Mouse (Mus musculus) gonadal fat pad, adult 2 months (tissue): ENCODE results near the gene Tmem132a. TPM values are rescaled to one million over a fixed set of nuclear protein-coding genes. Genes with fewer than 3 reads are reported as not detected.
A peak's percentile ranks its signal among the peaks of the same experiment; 100 is the strongest.

Experiments used
- DNase-seq: peaks from one replicate; pipeline ENCODE4 v3.0.0-alpha.2; 2012; ENCODE audit warnings: low read depth
- polyA plus RNA-seq: library from polyadenylated mRNA; depleted of rRNA; stranded (reverse); fragments of >200 nt; gene quantifications from 2 replicates; pipeline ENCODE4 v1.2.3, GENCODE M21; 2012

Gene Tmem132a
- polyA plus RNA-seq, 1 experiment = 15.8 TPM

DNA sequence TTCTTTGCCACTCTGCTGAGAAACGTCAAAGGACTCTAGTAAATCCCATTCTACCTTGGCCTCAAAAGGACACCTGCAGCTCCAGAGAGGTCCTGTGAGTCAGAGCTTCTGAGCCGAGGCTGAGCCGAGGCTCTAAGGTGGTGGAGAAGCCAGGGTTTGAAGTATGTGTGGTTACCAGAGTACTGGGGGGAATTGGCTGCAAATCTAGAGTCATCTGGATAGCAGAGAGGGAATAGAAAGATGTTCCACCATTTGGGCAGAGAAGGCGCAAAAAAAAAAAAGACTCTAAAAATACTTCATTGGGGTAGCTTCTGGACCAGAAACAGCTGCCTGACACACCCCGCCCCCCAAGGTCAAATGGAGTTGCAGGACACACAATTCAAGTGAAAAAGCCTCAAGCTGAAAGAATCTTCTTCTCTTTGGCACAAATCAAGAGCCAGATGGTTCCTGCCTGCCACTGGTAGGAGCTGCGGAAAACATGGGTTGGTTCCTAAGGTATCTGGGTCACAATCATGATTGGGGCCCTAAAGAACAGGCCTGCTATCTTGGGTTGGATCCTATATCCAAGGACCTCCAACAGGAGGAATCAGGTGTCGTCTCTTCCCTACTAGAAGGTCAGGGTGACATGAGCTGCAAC lies 8.6 kb upstream of the Tmem132a start:
- DNase-seq = no peak

DNA sequence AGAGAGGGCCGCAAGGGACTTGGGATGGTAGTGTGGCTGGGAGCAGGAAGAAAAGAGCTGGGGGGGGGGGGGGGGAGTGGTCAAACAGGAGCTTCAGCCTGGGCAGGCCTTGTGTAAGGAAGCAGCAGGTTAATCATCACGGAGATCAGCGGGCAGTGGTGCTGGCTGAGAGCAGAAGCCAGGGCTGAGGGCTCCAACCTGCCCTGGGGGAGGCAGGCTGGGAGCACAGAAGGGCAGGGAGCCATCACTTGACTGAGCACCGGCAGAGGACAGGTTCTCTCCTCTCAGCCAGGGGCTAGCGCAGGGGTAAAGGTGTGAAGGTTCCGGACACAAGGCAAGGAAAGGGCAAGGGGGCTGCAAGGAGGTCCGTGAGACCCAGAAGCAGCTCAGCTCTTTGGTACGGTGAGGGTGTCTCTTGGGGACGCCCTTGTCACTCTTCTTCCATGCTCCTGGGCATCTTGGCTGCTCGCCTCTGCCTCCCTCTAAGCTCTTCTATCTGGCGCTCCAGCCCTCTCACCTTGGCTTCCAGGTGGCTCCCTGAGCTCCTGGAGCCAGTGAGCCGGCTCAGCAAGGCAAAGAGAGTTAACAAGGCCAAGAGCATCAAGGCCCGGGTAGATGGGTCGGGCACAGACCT lies 1.7 kb upstream of the Tmem132a start:
- no peak for DNase-seq

DNA sequence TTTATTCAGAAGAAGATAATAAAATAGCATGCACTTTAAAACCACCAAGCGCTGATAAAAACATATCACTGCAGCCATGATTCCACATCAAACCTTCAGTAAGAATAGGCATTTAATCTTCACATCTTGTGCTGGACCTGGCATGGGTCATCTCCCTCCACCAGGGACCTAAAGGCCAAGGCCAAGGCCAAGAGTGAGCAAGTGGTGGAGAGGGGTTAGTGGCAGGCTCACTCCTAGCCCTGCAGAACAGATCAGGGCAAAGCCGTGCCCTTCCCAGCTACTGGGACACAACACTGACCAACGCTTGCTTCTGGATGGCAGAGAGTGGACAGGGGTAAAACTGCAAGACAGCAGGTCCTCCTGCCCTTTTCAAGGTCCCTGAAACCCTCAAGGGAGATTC lies 936 bp upstream of the Tmem132a start:
- DNase-seq = no peak

DNA sequence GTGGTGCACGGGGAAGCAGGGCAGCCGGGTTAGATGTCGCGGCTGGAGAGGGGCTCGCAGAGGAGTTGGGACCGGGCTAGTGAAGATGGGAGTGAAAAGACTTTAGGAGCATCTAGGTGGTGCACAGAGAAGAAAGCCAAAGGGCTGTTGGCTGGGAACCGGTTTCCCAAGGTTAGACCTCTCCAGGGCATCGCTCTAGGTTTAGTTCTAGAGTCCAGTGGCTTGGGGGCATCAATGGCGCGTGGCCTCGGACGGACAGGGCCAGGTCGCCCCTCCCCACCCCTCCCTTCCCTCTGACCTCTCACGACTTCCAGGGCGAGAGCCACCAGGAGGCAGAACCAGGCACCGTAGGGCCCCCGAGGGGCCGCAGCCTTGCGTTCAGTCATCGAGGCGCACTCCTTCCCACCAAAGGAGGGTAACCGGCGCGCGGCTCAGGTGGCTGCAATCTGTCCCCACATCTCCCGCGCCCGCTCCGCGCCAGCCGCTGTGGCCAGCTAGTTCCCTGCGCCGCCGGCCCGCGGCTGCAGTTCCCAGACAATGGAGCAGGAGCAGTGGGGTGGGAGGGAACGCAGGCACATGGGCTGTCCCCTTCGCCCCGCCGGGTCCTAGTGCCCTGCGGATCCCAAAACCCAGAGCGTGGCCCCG lies 377 bp downstream of the Tmem132a start:
- no peak for DNase-seq

DNA sequence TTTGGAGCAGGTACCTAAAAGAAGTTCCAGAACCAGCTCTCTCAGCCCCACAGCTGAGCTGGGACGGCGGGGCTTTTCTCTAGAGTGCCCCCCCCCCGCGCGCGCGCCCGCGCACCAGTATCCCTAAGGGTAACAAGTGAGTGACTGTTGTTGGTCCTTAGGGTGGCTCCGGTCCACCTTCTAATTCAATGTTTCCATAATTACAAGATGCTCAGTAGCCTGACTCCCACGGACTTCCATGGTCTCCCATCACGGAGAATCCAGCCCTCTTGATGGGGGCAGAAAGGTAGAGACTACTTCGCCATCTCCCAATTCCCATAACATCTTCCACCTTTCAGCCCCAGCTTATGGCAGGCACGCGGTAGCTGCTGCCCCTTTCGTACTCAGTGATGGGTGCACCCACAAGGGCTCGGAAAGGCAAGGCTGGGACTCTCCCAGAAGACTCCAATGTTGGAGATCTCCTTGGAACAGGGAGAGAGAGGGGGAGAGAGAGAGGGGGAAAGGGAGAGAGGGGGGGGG lies 1.1 kb downstream of the Tmem132a start:
- no peak for DNase-seq

DNA sequence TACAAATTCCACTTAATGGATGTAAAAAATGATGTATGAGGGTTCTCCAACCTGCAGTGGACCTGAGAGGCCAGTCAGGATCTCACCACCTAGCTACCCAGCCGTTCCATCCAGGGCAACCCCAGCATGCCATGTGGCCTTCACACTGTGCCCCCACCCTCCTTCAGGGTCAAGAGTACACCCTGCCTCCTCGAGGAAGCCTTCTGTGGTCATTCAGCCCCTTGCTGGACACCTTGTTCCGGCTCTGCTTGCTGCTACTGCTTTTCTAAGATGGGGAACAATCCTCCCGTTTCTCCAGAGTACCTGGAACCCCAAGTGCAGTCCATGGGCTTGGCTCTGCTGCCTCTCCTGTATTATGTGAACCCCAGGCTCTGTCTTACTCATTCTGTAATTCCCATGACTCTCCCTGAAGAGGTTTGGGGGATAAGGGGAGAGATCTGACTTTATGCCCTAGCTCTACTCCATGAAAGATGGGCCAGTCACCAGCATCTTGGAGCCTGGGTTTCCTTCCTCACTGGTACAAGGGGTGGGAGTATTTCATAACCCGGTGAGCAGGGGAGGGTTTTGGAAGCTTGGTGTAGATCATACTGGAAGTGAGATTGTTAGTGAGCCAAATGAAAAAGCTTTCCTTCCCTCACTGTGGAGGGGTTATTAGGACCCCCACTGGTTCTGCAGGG lies 1.7 kb downstream of the Tmem132a start:
- DNase-seq = no peak

DNA sequence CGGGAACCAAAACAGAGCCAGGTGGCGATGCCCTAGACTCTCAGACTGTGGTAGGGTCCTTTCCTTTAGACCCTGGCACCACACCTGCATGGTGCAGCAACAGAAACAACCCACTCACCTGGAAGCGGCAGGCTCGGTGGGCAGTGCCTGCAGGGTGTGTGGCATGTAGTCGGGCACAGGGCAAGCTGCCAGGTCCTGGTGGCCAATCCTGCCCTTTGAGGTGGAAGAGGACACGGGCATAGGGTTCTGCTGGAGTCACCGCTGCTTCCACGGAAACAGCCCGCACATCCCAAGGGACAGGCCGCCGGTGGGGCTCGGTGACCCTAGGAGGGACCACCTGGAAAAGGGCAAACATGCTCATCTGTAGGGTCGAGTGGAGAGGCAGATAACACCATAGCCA lies 3.4 kb downstream of the Tmem132a start:
- DNase-seq = no peak

DNA sequence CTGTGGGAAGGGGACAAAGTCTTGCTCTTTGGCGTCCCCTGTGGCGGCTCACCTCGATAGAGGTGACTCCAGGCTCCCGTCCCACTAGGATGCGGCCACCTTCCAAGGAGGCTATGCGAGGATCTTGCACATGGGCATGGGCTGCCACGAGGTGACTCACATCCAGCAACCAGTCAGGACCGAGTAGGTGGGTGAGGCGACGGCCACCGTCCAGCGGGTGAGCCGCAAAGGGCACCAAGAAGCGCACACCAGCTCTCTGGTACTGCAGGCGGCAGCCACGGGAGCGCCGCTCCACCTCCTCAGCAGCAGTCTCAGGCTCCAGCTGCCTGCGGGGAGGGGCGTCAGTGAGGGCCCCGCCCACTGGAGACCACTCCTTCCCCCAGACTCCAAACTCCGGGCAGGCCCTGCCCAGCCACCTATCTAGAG lies 9.7 kb downstream of the Tmem132a start:
- no peak for DNase-seq

DNA sequence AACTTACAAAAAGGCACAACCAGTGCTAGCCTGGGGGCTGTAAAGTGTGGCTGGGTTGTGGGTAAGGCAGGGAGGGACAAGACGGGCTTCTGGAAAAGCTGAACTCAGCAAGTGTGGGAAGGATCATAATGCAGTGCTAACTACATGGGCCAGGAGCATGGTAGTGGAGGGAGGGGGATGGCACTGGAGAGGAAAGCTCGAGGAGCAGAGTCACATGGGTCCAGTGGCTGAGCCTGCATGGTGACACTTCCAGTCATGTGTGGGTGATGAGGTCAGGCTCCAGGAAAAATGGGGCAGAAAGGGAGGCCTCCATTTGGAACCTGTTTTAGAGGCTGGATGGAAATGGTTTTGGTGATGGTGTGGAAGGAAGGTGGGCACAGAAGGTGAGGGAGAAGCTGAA lies 13.2 kb downstream of the Tmem132a start:
- no peak for DNase-seq

DNA sequence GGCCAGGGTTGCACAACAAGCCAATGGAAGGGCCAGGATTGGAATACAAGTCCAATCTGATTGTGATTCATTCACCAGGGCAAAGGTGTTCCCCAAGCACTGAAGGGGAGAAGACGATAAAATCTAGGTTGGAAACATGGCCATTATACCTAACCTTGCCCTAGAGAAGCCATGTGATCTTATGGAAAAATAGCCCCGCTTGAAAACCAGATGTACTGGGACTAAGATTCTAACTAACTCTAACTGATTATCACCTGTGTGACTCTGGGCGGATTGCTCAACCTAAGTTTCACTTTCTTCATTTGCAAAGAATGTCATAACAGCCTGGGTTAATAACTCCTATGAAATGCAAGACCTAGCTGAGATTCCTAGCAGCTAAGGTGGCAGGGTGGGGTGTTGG lies 14.3 kb downstream of the Tmem132a start:
- DNase-seq = peak; percentile 87

DNA sequence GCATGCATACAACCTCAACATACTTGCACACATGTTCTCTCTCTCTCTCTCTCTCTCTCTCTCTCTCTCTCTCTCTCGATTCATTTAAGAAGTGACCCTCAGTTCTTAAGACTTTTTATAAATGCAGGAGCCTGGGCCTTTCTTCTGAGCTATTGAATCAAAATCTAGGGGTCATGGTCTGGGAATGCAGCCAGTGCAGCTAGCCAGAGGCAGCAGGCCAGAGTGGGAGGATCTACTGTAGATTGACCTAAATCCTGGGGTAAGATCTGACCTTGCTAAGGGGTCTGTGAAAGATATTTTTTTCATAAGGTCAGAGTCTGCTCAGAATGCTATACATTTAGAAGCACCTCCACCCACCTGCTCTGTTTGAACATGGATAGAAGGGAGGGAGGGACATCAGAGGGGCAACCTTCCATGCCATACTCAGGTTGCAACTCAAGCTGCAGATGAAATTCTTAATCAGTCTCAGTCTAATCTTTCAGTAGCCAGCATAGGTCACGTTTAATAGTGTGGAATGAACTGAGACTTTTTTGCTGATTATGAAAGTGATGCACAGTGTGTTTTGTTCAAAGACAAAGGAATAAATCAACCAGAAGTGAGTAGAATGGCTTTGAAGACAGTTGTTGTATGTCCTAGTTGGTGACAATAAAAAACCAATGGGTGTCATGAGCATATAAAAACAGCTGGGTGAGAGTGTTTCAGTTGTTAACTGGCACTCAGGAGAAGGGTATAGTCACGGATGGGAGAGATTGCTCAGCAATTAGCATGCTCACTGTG lies 22.2 kb downstream of the Tmem132a start:
- DNase-seq = no peak

DNA sequence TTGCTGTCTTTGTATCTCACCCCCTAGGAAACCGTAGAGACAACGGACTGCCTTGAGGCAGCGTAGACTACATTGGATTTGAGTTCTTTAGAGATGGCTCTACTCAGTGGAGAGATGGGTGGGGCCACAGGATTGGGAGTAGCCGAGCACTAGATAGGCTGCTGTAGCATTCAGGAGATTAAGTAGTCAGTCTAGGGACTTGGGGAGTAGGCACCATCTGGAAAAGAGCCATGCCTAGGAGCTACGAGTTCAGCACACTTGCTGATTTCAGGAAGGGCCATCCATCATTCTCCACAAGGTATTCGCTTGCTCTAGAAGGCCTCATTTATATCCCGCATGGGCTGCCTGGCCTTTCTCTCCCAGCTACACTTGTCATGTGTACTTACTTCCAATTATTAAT lies 23.6 kb downstream of the Tmem132a start:
- no peak for DNase-seq

DNA sequence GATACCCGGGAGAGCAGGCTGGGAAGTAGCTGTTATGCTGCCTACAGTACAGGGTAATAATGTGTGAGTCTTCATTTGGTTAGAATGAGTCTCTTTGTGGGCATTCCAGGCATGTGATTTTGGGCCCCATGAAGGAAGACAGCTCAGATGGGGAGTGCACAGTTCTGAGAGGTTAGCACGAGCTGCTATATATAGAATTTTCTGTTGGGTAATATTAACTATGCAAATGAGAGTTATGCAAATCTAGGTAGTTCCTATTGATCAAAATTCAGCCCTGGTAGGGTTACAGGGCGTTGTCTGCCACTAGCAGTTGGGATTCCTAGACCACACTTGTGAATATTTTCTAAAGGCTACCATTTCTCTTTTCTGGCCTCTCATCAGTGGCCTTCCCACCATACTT lies 24.3 kb downstream of the Tmem132a start:
- DNase-seq = no peak

DNA sequence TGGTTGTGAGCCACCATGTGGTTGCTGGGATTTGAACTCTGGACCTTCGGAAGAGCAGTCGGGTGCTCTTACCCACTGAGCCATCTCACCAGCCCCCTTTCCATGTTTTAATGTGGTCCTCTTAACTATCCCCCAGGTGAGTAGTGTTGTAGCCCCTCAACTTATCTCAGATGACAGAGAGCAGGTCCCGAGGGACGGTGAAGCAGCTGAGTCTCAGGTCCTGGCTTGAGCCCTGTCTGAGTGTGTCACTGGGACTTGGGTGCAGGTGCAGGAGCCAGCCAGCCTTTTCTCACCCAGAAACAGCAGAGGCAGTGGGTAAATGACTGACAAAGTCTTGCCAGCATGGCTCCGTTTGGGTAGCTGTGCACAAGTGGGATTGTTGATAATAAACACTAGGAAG lies 25.5 kb downstream of the Tmem132a start:
- DNase-seq = no peak

DNA sequence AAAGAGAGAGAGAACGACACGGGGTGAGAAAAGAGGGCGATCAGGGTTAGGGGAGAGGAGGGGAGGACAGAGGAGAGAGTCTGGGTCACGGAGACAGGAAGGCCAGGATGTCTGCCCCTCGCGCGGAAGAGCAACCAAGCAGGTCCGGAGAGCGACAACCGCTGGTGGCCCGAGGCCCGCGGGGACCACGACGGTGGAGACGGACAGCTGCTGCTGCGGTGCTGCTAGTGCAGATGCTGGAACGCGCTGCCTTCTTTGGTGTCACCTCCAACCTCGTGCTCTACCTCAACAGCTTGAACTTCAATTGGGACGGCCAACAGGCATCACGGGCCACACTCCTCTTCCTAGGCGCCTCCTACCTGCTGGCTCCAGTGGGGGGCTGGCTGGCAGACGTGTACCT lies 26.8 kb downstream of the Tmem132a start:
- no peak for DNase-seq

DNA sequence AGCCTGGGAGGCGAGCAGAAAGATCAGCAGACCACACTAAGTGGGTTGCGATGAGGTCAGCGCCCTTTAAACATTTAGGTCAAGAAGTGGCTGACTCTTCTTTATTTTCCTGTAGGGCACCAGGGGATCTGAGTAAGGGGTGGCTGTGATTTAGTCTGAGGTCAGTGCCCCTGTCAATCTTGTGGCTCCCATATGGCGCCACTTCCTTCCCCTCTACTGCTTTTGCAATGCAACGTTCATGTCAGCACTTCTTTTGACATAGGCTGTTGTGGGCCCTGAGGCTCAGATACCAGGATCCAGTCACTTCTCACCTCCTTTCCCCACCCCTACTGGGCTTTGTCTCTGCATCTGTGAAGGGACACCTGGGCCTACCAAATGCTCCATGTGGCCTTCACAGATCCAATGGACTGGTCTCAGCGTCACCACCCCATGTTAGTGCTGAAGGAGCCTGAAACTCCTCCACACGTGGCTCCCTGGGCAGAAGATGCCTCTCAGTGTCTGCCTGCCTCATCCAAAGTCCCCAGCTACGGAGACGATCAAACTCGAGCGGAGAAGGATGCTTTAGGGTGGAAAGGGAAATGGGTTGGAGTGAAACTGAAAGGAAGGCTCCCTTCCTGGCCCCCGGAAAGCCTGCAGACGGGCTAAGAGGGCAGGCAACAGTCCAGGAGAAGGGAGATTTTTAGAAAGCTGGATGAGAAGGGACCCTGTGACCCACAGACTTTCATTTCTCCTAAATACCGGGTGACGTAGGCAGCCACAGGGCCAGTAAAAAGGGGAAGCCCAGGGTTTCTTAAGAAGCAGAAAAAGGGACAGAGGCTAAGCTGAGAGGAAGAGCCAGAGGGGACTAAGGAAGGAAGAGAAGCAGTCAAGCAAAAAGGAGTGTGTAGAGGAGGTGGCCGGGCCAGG lies 27.8 kb downstream of the Tmem132a start:
- DNase-seq = no peak

DNA sequence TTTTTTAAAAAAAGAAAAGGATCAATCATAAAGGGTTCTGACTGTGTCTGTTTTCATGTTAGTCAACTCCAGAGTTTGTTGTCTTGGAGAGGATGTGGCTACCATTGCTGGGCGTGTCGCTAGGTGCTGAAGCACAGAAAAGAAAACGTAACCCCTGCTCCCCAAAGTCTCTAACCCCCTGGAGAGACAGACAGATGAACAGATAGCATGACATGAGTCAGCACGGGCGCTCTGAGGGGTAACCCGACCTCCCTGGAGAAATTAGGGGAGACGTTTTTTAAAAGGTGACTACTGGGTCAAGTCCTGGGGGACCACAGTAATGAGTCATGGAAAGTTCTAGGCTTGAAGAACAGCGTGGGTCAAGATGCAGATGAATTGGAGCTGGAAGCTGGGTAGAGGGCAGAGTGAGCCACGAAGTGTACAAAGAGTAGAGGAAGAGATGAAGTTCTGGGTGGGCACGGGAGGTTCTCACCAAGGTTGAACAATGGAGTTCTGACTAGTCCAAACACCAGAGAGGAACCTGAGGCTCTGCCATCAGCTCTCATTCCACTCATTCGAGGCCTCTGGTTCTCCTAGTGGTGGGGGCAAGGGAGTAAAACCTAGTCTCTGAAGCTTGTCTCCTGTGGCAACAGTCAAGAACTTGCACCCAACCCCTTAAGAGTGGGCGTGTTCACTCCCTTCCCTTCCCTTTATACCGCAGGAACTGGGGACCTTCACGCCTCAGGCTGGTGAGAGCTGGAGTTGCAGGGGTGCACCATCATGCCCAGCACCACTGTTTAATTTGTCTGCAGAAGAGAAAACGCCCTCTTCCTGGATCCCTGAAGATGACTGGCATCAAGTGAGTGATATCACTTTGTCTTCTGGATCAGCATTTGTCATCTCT lies 30.5 kb downstream of the Tmem132a start, which contains the start of gene Slc15a3:
Gene Slc15a3, plus strand, starts transcription at position 718 of the 883 bp plus-strand sequence.
- no peak for DNase-seq

DNA sequence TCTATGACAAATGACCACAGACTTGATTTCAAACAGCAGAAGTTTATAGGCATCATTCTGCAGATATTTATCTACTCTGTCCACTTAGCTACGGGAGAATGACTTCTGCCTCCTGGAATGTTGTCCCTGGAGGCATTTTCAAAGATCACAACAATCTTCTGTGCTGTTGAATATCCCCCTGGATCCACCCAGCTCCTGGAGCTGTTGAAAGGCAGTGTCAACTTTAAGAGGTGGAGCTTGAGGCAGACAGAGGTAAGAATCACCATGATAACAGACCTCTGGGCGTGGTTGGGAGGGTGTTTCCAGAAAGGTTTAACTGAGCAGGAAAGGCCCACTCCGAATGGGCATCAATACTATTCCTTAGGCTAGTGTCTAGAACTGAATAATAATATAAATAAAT lies 34.1 kb downstream of the Tmem132a start:
- DNase-seq = no peak

DNA sequence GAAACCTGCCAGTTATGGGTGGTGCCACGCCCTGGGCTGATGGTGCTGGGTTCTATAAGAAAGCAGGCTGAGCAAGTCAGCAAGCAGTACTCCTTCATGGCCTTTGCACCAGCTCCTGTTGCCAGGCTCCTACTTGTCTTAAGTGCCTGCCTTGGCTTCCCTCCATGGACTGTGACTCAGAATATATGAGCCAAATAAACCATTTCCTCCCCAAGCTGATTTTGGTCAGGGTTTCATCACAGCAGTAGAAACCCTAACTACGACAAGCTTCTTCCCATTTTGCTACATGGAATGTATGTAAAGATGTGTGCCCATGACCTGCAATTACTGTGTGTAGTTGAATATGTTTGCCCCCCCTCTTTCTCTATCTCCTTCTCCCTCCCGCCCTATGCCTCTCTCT lies 36.1 kb downstream of the Tmem132a start:
- no peak for DNase-seq

DNA sequence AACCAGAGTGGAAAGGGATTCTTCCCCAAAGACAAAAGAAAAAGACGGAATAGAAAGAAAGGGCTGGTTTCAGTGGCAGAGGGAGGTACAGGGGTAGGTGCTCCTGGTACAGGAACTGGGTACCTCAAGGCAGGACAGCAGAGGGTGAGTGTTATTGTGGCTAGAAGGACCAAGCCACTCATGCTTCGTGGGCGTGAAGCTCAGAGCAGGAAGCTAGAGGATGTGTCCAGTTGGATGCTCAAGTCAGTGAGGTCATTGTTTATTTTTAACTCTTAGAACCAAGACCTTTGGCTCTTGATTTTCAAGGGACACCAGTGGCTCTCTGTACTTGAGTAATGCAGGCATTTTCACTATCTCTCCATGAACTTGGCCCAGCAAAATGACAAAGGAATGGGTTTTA lies 37.7 kb downstream of the Tmem132a start:
- no peak for DNase-seq
